Mouse (Mus musculus): Measurements from ENCODE around the gene Clec1a.

- TF ChIP-seq GATA1 (IDR thresholded peaks at IDR 0.05; ENCODE audit: low read length), result no peak
- TF ChIP-seq TAL1 (IDR thresholded peaks at IDR 0.05; ENCODE audit: low read length), result no peak
These were observed at the start of gene Clec1a for GRCm38 (mm10) chr6:129451411-129452039.
